1 mouse cellular context compared by ENCODE assay signal in genomic region chr16:14311371-14311770, GRCm38 (mm10).
A peak's percentile ranks its signal among the peaks of the same experiment; 100 is the strongest.
TF ChIP-seq lines count a peak whose summit lies in the region.

No protein-coding gene starts in this region.

TF ChIP-seq in CH12.LX, 34 proteins besides CTCF, POLR2A, EP300 and RAD21 (continued from another document):
- peak; percentile 43; the same call in 1 of the 2 replicates for TF ChIP-seq MYC (IDR thresholded peaks at IDR 0.05; ENCODE audit: low read depth, low read length)
- TF ChIP-seq JUND (conservative IDR thresholded peaks at IDR 0.05; ENCODE audit: low read depth, low read length): 0 out of 2 replicates have a peak, but pooled peaks have one; percentile 32
- peak; percentile 83 for TF ChIP-seq SMC3 (IDR thresholded peaks at IDR 0.05; ENCODE audit: low read depth, low read length)
- TF ChIP-seq MXI1 (IDR thresholded peaks at IDR 0.05; ENCODE audit: low read depth, low read length): no peak
- no peak for TF ChIP-seq UBTF (IDR thresholded peaks at IDR 0.05; ENCODE audit: low read depth, low read length)
- TF ChIP-seq MAFK (IDR thresholded peaks at IDR 0.05; ENCODE audit: insufficient replicate concordance, low read length): no peak
- TF ChIP-seq NELFE (IDR thresholded peaks at IDR 0.05; ENCODE audit: low read depth, low read length): peak; percentile 71; the same call in 1 of the 2 replicates
- no peak; the same call in 1 of the 2 replicates for TF ChIP-seq SIN3A (IDR thresholded peaks at IDR 0.05; ENCODE audit: low read length)
- TF ChIP-seq CHD2 (IDR thresholded peaks at IDR 0.05; ENCODE audit: low read length): no peak
